Mouse (Mus musculus): ENCODE data around the gene Agr3. TPM values are rescaled to one million over a fixed set of nuclear protein-coding genes. Genes with fewer than 3 reads are reported as not detected.

Agr3 gene
- polyA plus RNA-seq (2012) = not detected in 2 replicates

- no peaks in the 10 kb centered on the region for H3K4me1 ChIP-seq (ENCODE audit: control insufficient read depth)
These were observed at the start of gene Agr3 for GRCm38 (mm10) chr12:35925402-35925801. Agr3 (plus strand) TSS chr12:35925620.

GRCm38 (mm10) chr12:35884892-35885558, 40.4 kb upstream of the Agr3 start:
- TF ChIP-seq TAL1 (IDR thresholded peaks at IDR 0.05; ENCODE audit: low read length) (no peak), GATA1 (IDR thresholded peaks at IDR 0.05; ENCODE audit: low read length) (no peak)
- Histone ChIP-seq H3K36me3 (ENCODE audit: control insufficient read depth) (no peaks in the 10 kb centered on the region), H3K4me1 (ENCODE audit: control insufficient read depth) (no peaks in the 10 kb centered on the region), H3K4me3 (replicated peaks) (no peak overlapping the region), H3K9me3 (ENCODE audit: control insufficient read depth, low read length) (no peaks in the 10 kb centered on the region), H3K27me3 (ENCODE audit: control insufficient read depth) (no peaks in the 10 kb centered on the region)

More at GRCm38 (mm10) chr12:35925402-35925801, at the start of gene Agr3:
- H3K9me3 ChIP-seq (ENCODE audit: control insufficient read depth, low read length) = no peaks in the 10 kb centered on the region
- H3K27me3 ChIP-seq (ENCODE audit: control insufficient read depth) = no peaks in the 10 kb centered on the region
- no peaks in the 10 kb centered on the region for H3K36me3 ChIP-seq (ENCODE audit: control insufficient read depth)
- no peak within 1 kb of the TSS for H3K4me3 ChIP-seq (replicated peaks)
- no peak for TF ChIP-seq TAL1 (IDR thresholded peaks at IDR 0.05; ENCODE audit: low read length)
- TF ChIP-seq GATA1 (IDR thresholded peaks at IDR 0.05; ENCODE audit: low read length) = no peak

GRCm38 (mm10) chr12:35889383-35889782, 36.0 kb upstream of the Agr3 start:
- Histone ChIP-seq H3K4me1 (ENCODE audit: control insufficient read depth) (no peaks in the 10 kb centered on the region), H3K9me3 (ENCODE audit: control insufficient read depth, low read length) (no peaks in the 10 kb centered on the region), H3K4me3 (replicated peaks) (no peak overlapping the region), H3K36me3 (ENCODE audit: control insufficient read depth) (no peaks in the 10 kb centered on the region), H3K27me3 (ENCODE audit: control insufficient read depth) (no peaks in the 10 kb centered on the region)
- TF ChIP-seq GATA1 (IDR thresholded peaks at IDR 0.05; ENCODE audit: low read length) (no peak), TAL1 (IDR thresholded peaks at IDR 0.05; ENCODE audit: low read length) (no peak)

- no peaks in the 10 kb centered on the region for H3K4me1 ChIP-seq (ENCODE audit: control insufficient read depth)
- H3K4me3 ChIP-seq (replicated peaks) = no peak overlapping the region
- no peaks in the 10 kb centered on the region for H3K36me3 ChIP-seq (ENCODE audit: control insufficient read depth)
- no peaks in the 10 kb centered on the region for H3K27me3 ChIP-seq (ENCODE audit: control insufficient read depth)
- TF ChIP-seq GATA1 (IDR thresholded peaks at IDR 0.05; ENCODE audit: low read length) = no peak
- no peak for TF ChIP-seq TAL1 (IDR thresholded peaks at IDR 0.05; ENCODE audit: low read length)
- H3K9me3 ChIP-seq (ENCODE audit: control insufficient read depth, low read length) = no peaks in the 10 kb centered on the region
These were observed 34.7 kb upstream of the Agr3 start for GRCm38 (mm10) chr12:35890756-35891155.

GRCm38 (mm10) chr12:35894304-35894900, 31.0 kb upstream of the Agr3 start:
- H3K9me3 ChIP-seq (ENCODE audit: control insufficient read depth, low read length) = no peaks in the 10 kb centered on the region
- TF ChIP-seq GATA1 (IDR thresholded peaks at IDR 0.05; ENCODE audit: low read length) = no peak
- TF ChIP-seq TAL1 (IDR thresholded peaks at IDR 0.05; ENCODE audit: low read length) = no peak

GRCm38 (mm10) chr12:35895875-35896763, 29.3 kb upstream of the Agr3 start:
- Histone ChIP-seq H3K4me3 (replicated peaks) (no peak overlapping the region), H3K36me3 (ENCODE audit: control insufficient read depth) (no peaks in the 10 kb centered on the region), H3K4me1 (ENCODE audit: control insufficient read depth) (no peaks in the 10 kb centered on the region), H3K27me3 (ENCODE audit: control insufficient read depth) (no peaks in the 10 kb centered on the region), H3K9me3 (ENCODE audit: control insufficient read depth, low read length) (no peaks in the 10 kb centered on the region)
- TF ChIP-seq GATA1 (IDR thresholded peaks at IDR 0.05; ENCODE audit: low read length) = no peak
- no peak for TF ChIP-seq TAL1 (IDR thresholded peaks at IDR 0.05; ENCODE audit: low read length)

More at GRCm38 (mm10) chr12:35894304-35894900, 31.0 kb upstream of the Agr3 start:
- H3K4me3 ChIP-seq (replicated peaks) = no peak overlapping the region
- H3K27me3 ChIP-seq (ENCODE audit: control insufficient read depth) = no peaks in the 10 kb centered on the region
- H3K36me3 ChIP-seq (ENCODE audit: control insufficient read depth) = no peaks in the 10 kb centered on the region
- no peaks in the 10 kb centered on the region for H3K4me1 ChIP-seq (ENCODE audit: control insufficient read depth)

- no peak overlapping the region for H3K4me3 ChIP-seq (replicated peaks)
- H3K36me3 ChIP-seq (ENCODE audit: control insufficient read depth) = no peaks in the 10 kb centered on the region
These were observed 28.6 kb upstream of the Agr3 start for GRCm38 (mm10) chr12:35896764-35897282.

GRCm38 (mm10) chr12:35910632-35911031, 14.8 kb upstream of the Agr3 start:
- Histone ChIP-seq H3K36me3 (ENCODE audit: control insufficient read depth) (no peaks in the 10 kb centered on the region), H3K4me1 (ENCODE audit: control insufficient read depth) (no peaks in the 10 kb centered on the region), H3K9me3 (ENCODE audit: control insufficient read depth, low read length) (no peaks in the 10 kb centered on the region), H3K27me3 (ENCODE audit: control insufficient read depth) (no peaks in the 10 kb centered on the region), H3K4me3 (replicated peaks) (no peak overlapping the region)
- TF ChIP-seq TAL1 (IDR thresholded peaks at IDR 0.05; ENCODE audit: low read length) (no peak), GATA1 (IDR thresholded peaks at IDR 0.05; ENCODE audit: low read length) (no peak)

More at GRCm38 (mm10) chr12:35896764-35897282, 28.6 kb upstream of the Agr3 start:
- no peaks in the 10 kb centered on the region for H3K4me1 ChIP-seq (ENCODE audit: control insufficient read depth)
- no peak for TF ChIP-seq TAL1 (IDR thresholded peaks at IDR 0.05; ENCODE audit: low read length)
- TF ChIP-seq GATA1 (IDR thresholded peaks at IDR 0.05; ENCODE audit: low read length) = no peak
- no peaks in the 10 kb centered on the region for H3K9me3 ChIP-seq (ENCODE audit: control insufficient read depth, low read length)
- H3K27me3 ChIP-seq (ENCODE audit: control insufficient read depth) = no peaks in the 10 kb centered on the region

Measured in erythroblast, embryonic 14.5 days (primary cell).